Mouse (Mus musculus) c-Kit-positive CD71-positive TER-119-negative erythroid progenitor cells, embryonic 14.5 days (primary cell): ENCODE results near the gene Gm17693.
"Not testable (repeated sequence)": the region's sequence is repeated elsewhere in the genome, so short reads cannot be mapped to it uniquely, and the experiment has no call there.

ENCODE experiments used
- DNase-seq: peaks from one replicate; pipeline ENCODE4 v3.0.0-alpha.2; 2013; ENCODE audit warnings: low read depth

Gm17693 gene

GRCm38 (mm10) chrX:125705144-125705543 is at the start of gene Gm17693:
Gene Gm17693, plus strand, starts transcription at chrX:125705444.
- DNase-seq: not testable (repeated sequence)
